Mouse (Mus musculus): ENCODE measurements around the gene Hus1. TPM values are rescaled to one million over a fixed set of nuclear protein-coding genes. Genes with fewer than 3 reads are reported as not detected.

Gene Hus1
- polyA plus RNA-seq, 1 experiment from 2014 or later: 15.9 TPM

- ATAC-seq (ENCODE audit: low FRiP score, low read depth): no peak
- peaks cover 15% of the 10 kb centered on the region for H3K4me1 ChIP-seq
- H3K9ac ChIP-seq: no peak within 1 kb of the TSS
- no peak within 1 kb of the TSS for H3K27ac ChIP-seq
- no peak within 1 kb of the TSS for H3K4me3 ChIP-seq
- H3K27me3 ChIP-seq: peaks cover 5% of the 10 kb centered on the region; the same call in 1 of the 2 replicates
- H3K4me2 ChIP-seq (replicated peaks): no peak within 1 kb of the TSS
- H3K36me3 ChIP-seq: no peaks in the 10 kb centered on the region
- 73% methylated on average over 3 of the region's 3 CpGs for WGBS
- H3K9me3 ChIP-seq: no peaks in the 10 kb centered on the region
These were observed 37.8 kb downstream of the Hus1 start, which contains the start of gene Pkd1l1 for GRCm38 (mm10) chr11:8973166-8973565. Gene Pkd1l1, minus strand, starts transcription at chr11:8973266.

GRCm38 (mm10) chr11:8972093-8972492 is 38.9 kb downstream of the Hus1 start:
- Histone ChIP-seq H3K9ac (no peak overlapping the region), H3K4me2 (replicated peaks) (no peak overlapping the region), H3K4me3 (no peak overlapping the region), H3K27ac (no peak overlapping the region), H3K9me3 (no peaks in the 10 kb centered on the region), H3K27me3 (peaks cover 5% of the 10 kb centered on the region; the same call in 1 of the 2 replicates), H3K4me1 (peaks cover 15% of the 10 kb centered on the region), H3K36me3 (no peaks in the 10 kb centered on the region)
- ATAC-seq (ENCODE audit: low FRiP score, low read depth): no peak
- 86% methylated on average over 6 of the region's 6 CpGs for WGBS

- H3K4me1 ChIP-seq: peaks cover 2% of the 10 kb centered on the region
- H3K36me3 ChIP-seq: no peaks in the 10 kb centered on the region
- H3K27me3 ChIP-seq: peaks cover 5% of the 10 kb centered on the region; the same call in 1 of the 2 replicates
- no peaks in the 10 kb centered on the region for H3K9me3 ChIP-seq
- no peak overlapping the region for H3K4me3 ChIP-seq
- ATAC-seq (ENCODE audit: low FRiP score, low read depth): no peak
- no peak overlapping the region for H3K9ac ChIP-seq
- 83% methylated on average over 9 of the region's 9 CpGs for WGBS
- H3K4me2 ChIP-seq (replicated peaks): no peak overlapping the region
- H3K27ac ChIP-seq: no peak overlapping the region
These were observed 40.5 kb downstream of the Hus1 start for GRCm38 (mm10) chr11:8970509-8970908.

- Histone ChIP-seq H3K9ac (no peak overlapping the region), H3K27ac (no peak overlapping the region), H3K4me3 (no peak overlapping the region), H3K4me2 (replicated peaks) (no peak overlapping the region), H3K36me3 (no peaks in the 10 kb centered on the region), H3K9me3 (no peaks in the 10 kb centered on the region), H3K27me3 (no peaks in the 10 kb centered on the region), H3K4me1 (no peaks in the 10 kb centered on the region)
- ATAC-seq (ENCODE audit: low FRiP score, low read depth): no peak
- WGBS: 95% methylated on average over 7 of the region's 7 CpGs
These were observed 42.9 kb downstream of the Hus1 start for GRCm38 (mm10) chr11:8968094-8968493.

- peaks cover 10% of the 10 kb centered on the region for H3K4me1 ChIP-seq
- H3K4me2 ChIP-seq (replicated peaks): no peak overlapping the region
- no peak overlapping the region for H3K9ac ChIP-seq
- peak overlapping the region; percentile 87 for H3K27ac ChIP-seq
- H3K4me3 ChIP-seq: no peak overlapping the region
- H3K36me3 ChIP-seq: no peaks in the 10 kb centered on the region
- H3K9me3 ChIP-seq: no peaks in the 10 kb centered on the region
- 35% methylated on average over 10 of the region's 10 CpGs for WGBS
- ATAC-seq (ENCODE audit: low FRiP score, low read depth): peak; percentile 88
- no peaks in the 10 kb centered on the region for H3K27me3 ChIP-seq
These were observed 52.4 kb downstream of the Hus1 start for GRCm38 (mm10) chr11:8958572-8958971.

GRCm38 (mm10) chr11:8958108-8958507 is 52.9 kb downstream of the Hus1 start:
- no peaks in the 10 kb centered on the region for H3K9me3 ChIP-seq
- H3K36me3 ChIP-seq: no peaks in the 10 kb centered on the region
- peak; percentile 34 for ATAC-seq (ENCODE audit: low FRiP score, low read depth)
- peak overlapping the region; percentile 32; the same call in 1 of the 2 replicates for H3K4me2 ChIP-seq (replicated peaks)
- 41% methylated on average over 4 of the region's 4 CpGs for WGBS
- no peak overlapping the region for H3K4me3 ChIP-seq
- no peaks in the 10 kb centered on the region for H3K27me3 ChIP-seq
- peak overlapping the region; percentile 90 for H3K27ac ChIP-seq
- peaks cover 10% of the 10 kb centered on the region for H3K4me1 ChIP-seq
- peak overlapping the region; percentile 35; the same call in 1 of the 2 replicates for H3K9ac ChIP-seq

- Histone ChIP-seq H3K9me3 (no peaks in the 10 kb centered on the region), H3K4me2 (replicated peaks) (no peak overlapping the region), H3K36me3 (no peaks in the 10 kb centered on the region), H3K27ac (no peak overlapping the region), H3K4me3 (no peak overlapping the region), H3K27me3 (no peaks in the 10 kb centered on the region), H3K9ac (no peak overlapping the region), H3K4me1 (peaks cover 10% of the 10 kb centered on the region)
- no peak for ATAC-seq (ENCODE audit: low FRiP score, low read depth)
- WGBS: 67% methylated on average over 6 of the region's 6 CpGs
These were observed 54.0 kb downstream of the Hus1 start for GRCm38 (mm10) chr11:8957023-8957422.

GRCm38 (mm10) chr11:8955678-8956077 is 55.3 kb downstream of the Hus1 start:
- WGBS: 11% methylated on average over 1 of the region's 1 CpGs
- Histone ChIP-seq H3K36me3 (no peaks in the 10 kb centered on the region), H3K4me1 (peaks cover 12% of the 10 kb centered on the region), H3K27ac (no peak overlapping the region), H3K4me3 (no peak overlapping the region), H3K9ac (no peak overlapping the region), H3K4me2 (replicated peaks) (no peak overlapping the region), H3K27me3 (no peaks in the 10 kb centered on the region), H3K9me3 (no peaks in the 10 kb centered on the region)
- no peak for ATAC-seq (ENCODE audit: low FRiP score, low read depth)

GRCm38 (mm10) chr11:8949765-8950430 is 61.1 kb downstream of the Hus1 start:
- Histone ChIP-seq H3K27ac (peak overlapping the region; percentile 96), H3K4me3 (no peak overlapping the region), H3K9ac (no peak overlapping the region), H3K4me2 (replicated peaks) (no peak overlapping the region), H3K4me1 (peaks cover 21% of the 10 kb centered on the region), H3K36me3 (no peaks in the 10 kb centered on the region), H3K9me3 (no peaks in the 10 kb centered on the region), H3K27me3 (no peaks in the 10 kb centered on the region)
- WGBS: 46% methylated on average over 6 of the region's 6 CpGs
- peak; percentile 85 for ATAC-seq (ENCODE audit: low FRiP score, low read depth)

GRCm38 (mm10) chr11:8948871-8949270 is 62.1 kb downstream of the Hus1 start:
- WGBS: 62% methylated on average over 3 of the region's 3 CpGs
- Histone ChIP-seq H3K27ac (peak overlapping the region; percentile 96), H3K4me3 (no peak overlapping the region), H3K4me2 (replicated peaks) (no peak overlapping the region), H3K9me3 (no peaks in the 10 kb centered on the region), H3K4me1 (peaks cover 21% of the 10 kb centered on the region), H3K27me3 (no peaks in the 10 kb centered on the region), H3K9ac (no peak overlapping the region), H3K36me3 (no peaks in the 10 kb centered on the region)
- no peak for ATAC-seq (ENCODE audit: low FRiP score, low read depth)

- no peak for ATAC-seq (ENCODE audit: low FRiP score, low read depth)
- Histone ChIP-seq H3K27ac (no peak overlapping the region), H3K4me2 (replicated peaks) (no peak overlapping the region), H3K9ac (no peak overlapping the region), H3K36me3 (no peaks in the 10 kb centered on the region), H3K4me3 (no peak overlapping the region), H3K4me1 (peaks cover 6% of the 10 kb centered on the region; the same call in 1 of the 2 replicates), H3K9me3 (no peaks in the 10 kb centered on the region), H3K27me3 (no peaks in the 10 kb centered on the region)
- WGBS: 78% methylated on average over 4 of the region's 4 CpGs
These were observed 66.9 kb downstream of the Hus1 start for GRCm38 (mm10) chr11:8944114-8944513.

Measured in limb, embryonic 13.5 days (tissue).